Mouse (Mus musculus): ENCODE results near the gene Slc45a1.

Slc45a1 gene

DNA sequence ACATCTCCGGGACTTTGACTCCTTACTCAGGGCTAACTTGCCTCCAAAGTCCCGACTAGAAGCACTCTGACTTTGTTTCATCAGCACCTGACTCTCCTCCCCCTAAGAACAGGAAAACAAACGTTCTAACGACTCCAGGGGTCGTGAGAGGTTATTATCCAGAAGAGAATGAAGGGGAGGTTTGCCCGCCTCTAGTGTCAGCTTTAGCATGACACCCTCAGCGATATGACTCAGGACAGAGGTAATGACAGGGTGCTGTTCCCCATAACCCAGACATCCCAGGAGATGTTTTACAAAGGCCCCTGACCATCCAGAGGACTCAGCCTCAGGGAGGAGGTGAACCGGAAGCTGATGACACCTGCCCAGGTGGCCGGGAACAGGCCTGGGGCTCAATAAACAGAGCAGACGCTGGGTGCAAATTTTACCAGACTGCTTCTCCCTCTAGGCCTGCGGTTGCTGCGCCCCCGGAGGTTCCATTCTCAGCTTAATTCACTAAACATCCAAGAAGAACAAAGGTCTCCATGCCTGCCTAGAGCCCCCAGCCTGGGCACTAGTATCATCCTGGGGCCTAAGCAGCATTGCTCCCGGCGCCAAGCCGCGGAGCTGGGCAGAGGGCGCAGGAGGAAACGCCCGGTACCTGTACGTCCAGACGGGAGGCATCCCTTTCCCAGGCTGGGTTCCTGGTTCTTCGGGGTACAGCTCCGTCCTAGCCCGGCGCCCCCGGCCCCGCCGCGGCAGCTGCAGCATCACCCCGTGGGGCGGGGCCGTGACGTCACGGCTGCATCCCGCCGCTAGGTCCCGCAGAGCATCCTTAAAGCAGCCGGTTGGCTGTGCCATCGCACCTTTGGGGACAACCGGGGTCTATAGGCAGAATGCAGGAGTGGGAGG lies at the start of gene Slc45a1:
Gene Slc45a1, minus strand, starts transcription at position 785 of the 888 bp plus-strand sequence.
- in situ Hi-C loops (cut with MboI; ENCODE audit: low sequenced_read_pairs), result loop anchor here (10.0 kb wide), 1 partner anchor 223 kb away; no protein-coding TSS in a partner anchor

- in situ Hi-C loops (cut with MboI; ENCODE audit: low sequenced_read_pairs), result no loop called here
These were observed 48.9 kb upstream of the Slc45a1 start for GRCm38 (mm10) chr4:150700849-150701248.

DNA sequence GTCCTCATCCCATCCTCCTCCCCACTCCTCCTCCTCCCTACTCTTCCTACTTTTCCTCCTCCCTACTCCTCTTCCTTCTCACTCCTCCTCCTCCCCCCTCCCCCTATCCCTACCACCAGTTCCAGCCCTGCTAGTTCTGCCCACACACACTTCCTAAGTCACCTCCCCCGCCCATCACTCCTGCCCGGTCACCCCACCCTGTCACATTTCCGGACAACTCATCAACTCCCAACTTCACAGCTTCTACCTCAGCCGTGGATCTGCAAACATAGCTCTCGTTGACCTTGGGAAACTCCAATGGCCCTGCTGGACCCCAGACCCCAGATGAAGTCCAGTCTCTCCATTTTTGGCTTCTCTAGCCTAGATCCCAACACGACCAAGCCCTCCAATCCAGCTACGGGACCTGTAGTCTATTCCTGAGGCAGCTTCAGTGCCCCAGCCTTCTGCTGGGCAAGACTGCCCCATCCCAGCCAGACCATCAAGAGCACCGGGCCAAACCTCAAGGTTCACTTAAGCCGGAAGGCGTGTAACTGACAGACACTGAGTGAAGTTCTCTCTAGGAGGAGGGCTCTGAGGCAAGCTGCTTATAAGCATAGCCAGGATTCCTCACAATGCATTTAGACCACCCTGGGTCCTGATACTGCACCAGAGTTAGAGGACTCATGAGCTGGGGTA lies 42.6 kb upstream of the Slc45a1 start:
- in situ Hi-C loops (cut with MboI; ENCODE audit: low sequenced_read_pairs), result no loop called here

DNA sequence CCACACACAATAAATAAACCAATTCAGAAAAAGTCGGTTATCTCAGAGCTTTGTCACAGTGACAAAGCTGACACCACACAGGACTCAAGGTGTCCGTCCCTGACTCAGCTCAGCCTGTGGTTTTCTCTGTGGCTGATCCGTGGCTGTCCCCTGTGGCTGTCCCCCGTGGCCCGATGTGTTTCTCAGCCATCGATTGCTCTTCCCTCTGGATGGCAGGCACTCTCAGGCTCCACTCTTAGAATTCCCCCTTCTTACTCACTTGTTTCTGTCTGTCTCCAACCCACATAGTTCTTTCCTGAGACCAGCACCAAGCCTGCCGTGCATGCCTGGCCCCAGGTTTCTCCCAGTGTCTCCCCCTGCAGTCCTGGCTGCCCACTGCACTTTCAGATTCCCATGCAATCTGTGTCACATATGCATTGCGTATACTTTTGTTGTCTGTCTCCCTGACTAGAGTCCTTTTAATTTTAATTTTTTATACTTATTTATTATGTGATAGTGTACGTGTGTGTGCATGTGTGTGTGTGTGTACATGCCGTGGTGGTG lies 41.0 kb upstream of the Slc45a1 start:
- in situ Hi-C loops (cut with MboI; ENCODE audit: low sequenced_read_pairs), result no loop called here

- in situ Hi-C loops (cut with MboI; ENCODE audit: low sequenced_read_pairs), result no loop called here
These were observed 38.8 kb upstream of the Slc45a1 start for GRCm38 (mm10) chr4:150690759-150691158.

- in situ Hi-C loops (cut with MboI; ENCODE audit: low sequenced_read_pairs), result no loop called here
These were observed 37.6 kb upstream of the Slc45a1 start for GRCm38 (mm10) chr4:150689553-150689952.

GRCm38 (mm10) chr4:150687126-150687753 lies 35.3 kb upstream of the Slc45a1 start:
- in situ Hi-C loops (cut with MboI; ENCODE audit: low sequenced_read_pairs), result no loop called here

- in situ Hi-C loops (cut with MboI; ENCODE audit: low sequenced_read_pairs), result no loop called here
These were observed 34.6 kb upstream of the Slc45a1 start for GRCm38 (mm10) chr4:150686538-150686937.

- in situ Hi-C loops (cut with MboI; ENCODE audit: low sequenced_read_pairs), result no loop called here
These were observed 34.0 kb upstream of the Slc45a1 start for GRCm38 (mm10) chr4:150685778-150686493.

DNA sequence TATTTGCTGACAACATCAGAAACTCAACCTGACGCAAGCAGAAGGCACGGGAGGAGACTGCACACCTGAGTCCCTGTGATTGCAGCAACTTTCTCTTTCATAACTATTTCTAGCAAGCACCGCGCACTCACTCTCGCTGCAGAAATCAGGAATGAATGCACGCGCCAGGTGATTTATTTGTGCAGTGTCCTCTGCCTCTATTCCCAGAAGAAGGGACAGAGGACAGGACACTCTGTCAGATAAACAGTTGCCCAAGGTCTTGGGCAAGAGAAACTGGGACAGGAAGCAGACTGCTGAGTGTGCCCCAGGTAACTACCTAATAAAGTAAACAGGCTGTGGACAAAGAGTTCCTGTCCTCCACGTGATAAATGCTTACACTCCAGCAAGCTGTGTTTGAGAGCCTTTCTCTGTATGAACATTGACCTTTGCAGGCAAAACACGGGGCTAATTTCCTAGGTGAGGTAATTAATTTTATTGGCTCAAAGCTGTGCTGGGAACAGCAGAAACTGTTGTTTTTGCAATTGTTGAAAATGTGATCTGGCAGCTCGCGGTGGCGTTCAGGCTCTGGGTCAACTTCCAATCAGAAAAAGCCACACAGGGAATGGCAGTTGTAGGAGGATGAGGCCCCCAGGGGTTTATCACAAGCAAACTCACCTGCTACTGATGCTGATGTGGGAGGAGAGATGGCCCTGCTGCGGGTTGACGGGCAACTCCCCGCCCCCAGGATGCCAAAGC lies 33.2 kb upstream of the Slc45a1 start:
- in situ Hi-C loops (cut with MboI; ENCODE audit: low sequenced_read_pairs), result no loop called here

- in situ Hi-C loops (cut with MboI; ENCODE audit: low sequenced_read_pairs), result no loop called here
These were observed 28.4 kb upstream of the Slc45a1 start for GRCm38 (mm10) chr4:150680373-150680772.

GRCm38 (mm10) chr4:150678789-150679188 lies 26.8 kb upstream of the Slc45a1 start:
- in situ Hi-C loops (cut with MboI; ENCODE audit: low sequenced_read_pairs), result no loop called here

- in situ Hi-C loops (cut with MboI; ENCODE audit: low sequenced_read_pairs), result no loop called here
These were observed 25.9 kb upstream of the Slc45a1 start for GRCm38 (mm10) chr4:150677846-150678224.

DNA sequence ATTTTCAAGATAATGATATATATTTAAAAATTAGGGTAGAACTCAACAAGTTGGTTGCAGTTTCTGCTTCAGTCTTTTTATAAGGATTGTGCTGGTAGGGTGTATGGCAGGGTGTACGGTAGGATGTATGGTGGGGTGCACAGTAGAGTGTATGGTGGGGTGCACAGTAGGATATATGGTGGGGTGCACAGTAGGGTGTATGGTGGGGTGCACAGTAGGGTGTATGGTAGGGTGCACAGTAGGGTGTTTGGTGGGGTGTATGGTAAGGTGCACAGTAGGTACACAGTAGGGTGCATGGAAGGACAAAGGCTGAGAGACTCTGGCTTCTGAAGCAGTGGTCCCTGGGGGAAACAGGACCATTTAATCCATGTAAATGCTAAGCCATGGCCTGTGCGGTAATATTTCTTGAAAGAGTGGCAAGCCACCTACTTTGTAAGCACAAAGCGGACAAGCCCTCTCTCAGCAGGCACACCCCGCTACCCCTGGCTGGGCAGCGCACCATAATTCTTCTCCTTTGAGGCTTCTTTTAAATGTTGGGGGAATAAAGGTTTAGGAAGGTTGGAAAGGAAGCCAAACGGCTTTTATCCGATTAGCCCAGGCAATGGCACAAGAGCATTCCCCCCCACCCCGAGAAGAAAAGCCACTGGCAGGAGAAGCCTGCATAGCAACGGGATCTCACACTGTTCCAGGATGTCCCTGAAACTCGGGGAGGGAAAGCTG lies 25.3 kb upstream of the Slc45a1 start:
- in situ Hi-C loops (cut with MboI; ENCODE audit: low sequenced_read_pairs), result no loop called here

GRCm38 (mm10) chr4:150676029-150676428 lies 24.1 kb upstream of the Slc45a1 start:
- in situ Hi-C loops (cut with MboI; ENCODE audit: low sequenced_read_pairs), result no loop called here

- in situ Hi-C loops (cut with MboI; ENCODE audit: low sequenced_read_pairs), result no loop called here
These were observed 23.3 kb upstream of the Slc45a1 start for GRCm38 (mm10) chr4:150675274-150675673.

DNA sequence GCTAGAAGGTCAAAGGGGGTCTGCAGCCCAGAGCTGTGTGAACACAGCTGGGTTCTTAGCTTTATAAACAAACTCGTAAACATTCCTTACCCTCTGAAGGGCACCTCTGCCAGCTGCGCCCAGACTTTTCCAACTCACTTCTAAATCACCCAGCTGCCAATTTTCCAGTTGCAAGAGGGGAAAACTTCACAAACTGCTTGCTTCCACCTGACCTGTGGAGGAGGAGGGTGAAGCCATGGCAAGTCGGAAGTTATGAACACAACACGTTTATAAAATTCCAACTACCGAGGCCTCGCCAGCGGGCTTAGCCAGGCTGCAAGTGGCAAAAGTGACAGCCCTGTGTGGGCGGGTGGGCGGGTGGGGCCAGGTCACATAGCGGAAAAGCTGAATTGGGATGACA lies 13.8 kb upstream of the Slc45a1 start:
- in situ Hi-C loops (cut with MboI; ENCODE audit: low sequenced_read_pairs), result no loop called here

DNA sequence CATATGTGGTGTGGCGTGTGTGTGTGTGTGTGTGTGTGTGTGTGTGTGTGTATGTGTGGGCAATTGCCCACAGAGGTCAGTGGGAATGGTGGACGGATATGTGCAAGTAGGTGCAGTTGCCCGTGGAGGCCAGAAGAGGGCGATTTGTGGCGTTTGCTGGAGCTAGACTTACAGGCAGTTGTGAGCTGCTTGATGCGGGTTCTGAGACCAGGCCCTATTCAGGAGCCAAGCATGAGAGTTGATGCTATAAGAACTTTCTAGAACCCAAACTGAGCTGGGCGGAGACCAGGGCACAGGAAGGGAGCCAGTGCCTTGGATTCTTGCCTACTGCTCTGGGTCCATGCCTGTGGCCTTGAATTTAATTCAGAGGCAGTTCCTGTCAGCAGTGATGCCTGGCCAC lies 12.8 kb upstream of the Slc45a1 start:
- in situ Hi-C loops (cut with MboI; ENCODE audit: low sequenced_read_pairs), result no loop called here

- in situ Hi-C loops (cut with MboI; ENCODE audit: low sequenced_read_pairs), result no loop called here
These were observed 11.2 kb upstream of the Slc45a1 start for GRCm38 (mm10) chr4:150663192-150663591.

All from CH12F3 (cell line).